Mouse (Mus musculus): ENCODE measurements at regions not wholly inside any gene's neighbourhood (a gene's known extent, or its start where the extent isn't known, plus 50 kb on each side); places are given as distances from the start of the nearest gene placed in this dataset.

DNA sequence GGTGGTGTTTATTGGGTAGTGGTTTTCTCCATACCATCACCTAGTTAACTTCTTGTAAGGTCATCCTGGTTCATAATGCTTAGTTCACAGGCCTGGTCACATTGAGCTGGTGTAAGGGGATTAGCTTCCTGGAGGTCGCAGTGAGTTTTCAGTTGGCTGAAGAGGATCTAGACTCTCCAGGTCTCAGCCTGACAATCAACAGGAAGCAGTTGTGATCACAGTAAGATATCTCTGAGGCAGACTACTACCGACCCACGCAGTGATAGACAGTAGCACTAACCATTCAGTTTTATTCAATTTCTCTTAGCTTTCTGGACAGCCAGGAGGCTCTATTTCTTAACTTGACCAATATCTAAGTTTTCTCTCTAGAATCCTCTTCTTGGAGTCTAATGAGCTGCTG is 108.5 kb upstream of the Prdm1 start:
- ATAC-seq (ENCODE audit: extremely low read depth, insufficient number of reproducible peaks, low FRiP score, poor library complexity, severe bottlenecking) (peak; percentile 91), DNase-seq (ENCODE audit: low spot score) (peak; percentile 3)
- H3K4me1 ChIP-seq (ENCODE audit: insufficient read depth, low read depth, low read length), result peaks cover 28% of the 10 kb centered on the region
- no peaks in the 10 kb centered on the region for H3K27me3 ChIP-seq (ENCODE audit: insufficient read depth, low read length)
- no peak overlapping the region for H3K4me3 ChIP-seq (ENCODE audit: low read depth, low read length)
- H3K36me3 ChIP-seq (replicated peaks), result no peaks in the 10 kb centered on the region
- no peaks in the 10 kb centered on the region for H3K9me3 ChIP-seq (replicated peaks)
- no peak for TF ChIP-seq CTCF (IDR thresholded peaks at IDR 0.05; ENCODE audit: low read depth, low read length)
- no peak for TF ChIP-seq GATA1 (IDR thresholded peaks at IDR 0.05; ENCODE audit: borderline replicate concordance, low read length)
- no peak for TF ChIP-seq POLR2AphosphoS5 (IDR thresholded peaks at IDR 0.05; ENCODE audit: insufficient replicate concordance, low read depth, low read length)
- no peak for TF ChIP-seq GATA2 (IDR thresholded peaks at IDR 0.05; ENCODE audit: borderline replicate concordance, low read depth, low read length)
- TF ChIP-seq TAL1 (conservative IDR thresholded peaks at IDR 0.05; ENCODE audit: low read depth, low read length), result no peak

DNA sequence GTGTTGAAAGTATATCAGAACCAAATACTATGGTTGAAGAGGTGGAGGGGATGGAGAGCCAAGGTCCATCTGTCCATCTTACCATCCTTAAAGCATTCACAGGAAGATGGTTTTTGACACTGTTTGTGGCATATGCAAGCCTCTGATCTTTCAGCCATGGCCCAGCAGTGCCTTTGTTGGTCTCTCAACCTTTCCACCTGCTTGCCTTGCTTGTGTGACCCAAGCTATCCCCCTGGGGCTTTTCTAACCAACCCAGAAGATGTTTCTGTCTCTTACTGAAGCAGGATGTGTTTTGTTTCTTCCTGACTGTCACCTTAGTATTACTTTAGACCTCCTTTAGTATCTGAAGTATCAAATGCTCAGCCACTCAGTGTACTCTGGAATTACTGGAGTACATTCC is 107.8 kb upstream of the Prdm1 start:
- no peaks in the 10 kb centered on the region for H3K36me3 ChIP-seq (replicated peaks)
- ATAC-seq (ENCODE audit: extremely low read depth, insufficient number of reproducible peaks, low FRiP score, poor library complexity, severe bottlenecking), result no peak
- peaks cover 28% of the 10 kb centered on the region for H3K4me1 ChIP-seq (ENCODE audit: insufficient read depth, low read depth, low read length)
- no peaks in the 10 kb centered on the region for H3K27me3 ChIP-seq (ENCODE audit: insufficient read depth, low read length)
- TF ChIP-seq POLR2AphosphoS5 (IDR thresholded peaks at IDR 0.05; ENCODE audit: insufficient replicate concordance, low read depth, low read length) (no peak), CTCF (IDR thresholded peaks at IDR 0.05; ENCODE audit: low read depth, low read length) (no peak)
- no peak overlapping the region for H3K4me3 ChIP-seq (ENCODE audit: low read depth, low read length)
- DNase-seq (ENCODE audit: low spot score), result no peak
- no peaks in the 10 kb centered on the region for H3K9me3 ChIP-seq (replicated peaks)

DNA sequence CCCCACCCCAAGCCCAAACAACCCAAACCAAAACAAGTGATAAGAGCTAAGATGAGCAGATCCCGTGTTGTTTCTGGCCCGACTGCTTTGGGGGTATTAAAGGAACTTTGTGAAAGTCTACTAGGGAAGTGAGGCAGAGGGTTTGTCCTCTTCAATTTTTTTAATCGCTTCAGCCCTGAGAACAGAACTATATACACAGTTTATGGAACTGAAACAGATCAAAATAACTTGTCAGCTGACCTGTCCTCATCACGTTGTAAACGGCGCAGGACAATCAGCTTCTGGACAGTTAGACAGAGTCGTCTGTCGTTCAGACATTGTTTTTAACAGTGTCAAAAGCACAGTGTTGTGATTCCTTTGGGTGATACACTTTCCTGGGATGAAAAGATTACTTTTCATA is 103.3 kb upstream of the Prdm1 start:
- H3K36me3 ChIP-seq (replicated peaks), result no peaks in the 10 kb centered on the region
- ATAC-seq (ENCODE audit: extremely low read depth, insufficient number of reproducible peaks, low FRiP score, poor library complexity, severe bottlenecking) (no peak), DNase-seq (ENCODE audit: low spot score) (no peak)
- TF ChIP-seq TAL1 (conservative IDR thresholded peaks at IDR 0.05; ENCODE audit: low read depth, low read length) (no peak), CTCF (IDR thresholded peaks at IDR 0.05; ENCODE audit: low read depth, low read length) (no peak), GATA2 (IDR thresholded peaks at IDR 0.05; ENCODE audit: borderline replicate concordance, low read depth, low read length) (no peak), POLR2AphosphoS5 (IDR thresholded peaks at IDR 0.05; ENCODE audit: insufficient replicate concordance, low read depth, low read length) (no peak), GATA1 (IDR thresholded peaks at IDR 0.05; ENCODE audit: borderline replicate concordance, low read length) (no peak)
- H3K27me3 ChIP-seq (ENCODE audit: insufficient read depth, low read length), result no peaks in the 10 kb centered on the region
- peaks cover 18% of the 10 kb centered on the region for H3K4me1 ChIP-seq (ENCODE audit: insufficient read depth, low read depth, low read length)
- H3K9me3 ChIP-seq (replicated peaks), result no peaks in the 10 kb centered on the region
- H3K4me3 ChIP-seq (ENCODE audit: low read depth, low read length), result no peak overlapping the region

DNA sequence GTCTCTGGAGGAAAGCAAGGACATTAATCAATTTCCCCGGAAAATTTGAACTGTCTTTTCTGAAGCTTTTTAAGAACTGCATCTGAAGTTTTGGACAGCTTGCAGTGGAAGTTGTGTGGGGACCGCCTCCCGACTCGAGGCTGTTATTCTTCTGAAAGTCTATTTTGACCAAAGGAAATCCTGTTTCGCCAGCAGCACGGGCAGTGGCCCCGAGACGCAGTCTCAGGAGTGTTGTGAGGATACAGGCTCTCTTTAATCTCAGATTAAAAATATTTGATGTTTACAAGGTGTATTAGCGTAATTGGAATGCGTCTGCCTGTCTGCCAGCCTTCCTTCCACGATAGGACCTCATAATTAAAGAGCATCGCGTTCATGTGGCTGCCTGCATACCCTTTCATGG is 102.2 kb upstream of the Prdm1 start:
- Histone ChIP-seq H3K36me3 (replicated peaks) (no peaks in the 10 kb centered on the region), H3K9me3 (replicated peaks) (no peaks in the 10 kb centered on the region), H3K27me3 (ENCODE audit: insufficient read depth, low read length) (no peaks in the 10 kb centered on the region), H3K4me3 (ENCODE audit: low read depth, low read length) (no peak overlapping the region), H3K4me1 (ENCODE audit: insufficient read depth, low read depth, low read length) (peaks cover 10% of the 10 kb centered on the region)
- no peak for TF ChIP-seq POLR2AphosphoS5 (IDR thresholded peaks at IDR 0.05; ENCODE audit: insufficient replicate concordance, low read depth, low read length)
- DNase-seq (ENCODE audit: low spot score) (no peak), ATAC-seq (ENCODE audit: extremely low read depth, insufficient number of reproducible peaks, low FRiP score, poor library complexity, severe bottlenecking) (no peak)

DNA sequence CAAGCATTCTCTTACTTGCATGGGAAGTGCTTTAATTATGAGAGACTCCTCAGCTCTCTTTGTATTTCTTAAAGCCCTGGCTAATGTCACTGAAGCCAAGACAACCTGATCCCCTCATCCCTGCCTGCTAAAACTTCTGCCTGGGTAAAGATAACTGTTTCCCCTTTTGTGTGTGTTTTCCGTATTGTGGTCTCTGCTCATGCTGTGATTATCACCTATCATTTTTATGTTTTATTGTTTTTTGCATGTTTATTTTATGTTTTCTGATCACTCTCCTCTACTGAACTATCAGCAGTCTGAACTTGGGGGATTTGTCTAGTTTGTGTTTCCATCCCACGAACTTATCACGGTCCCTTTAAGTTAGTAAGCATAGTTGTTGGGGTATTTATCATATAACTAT is 100.1 kb upstream of the Prdm1 start:
- no peaks in the 10 kb centered on the region for H3K9me3 ChIP-seq (replicated peaks)
- ATAC-seq (ENCODE audit: extremely low read depth, insufficient number of reproducible peaks, low FRiP score, poor library complexity, severe bottlenecking) (no peak), DNase-seq (ENCODE audit: low spot score) (no peak)
- TF ChIP-seq GATA2 (IDR thresholded peaks at IDR 0.05; ENCODE audit: borderline replicate concordance, low read depth, low read length) (no peak), TAL1 (conservative IDR thresholded peaks at IDR 0.05; ENCODE audit: low read depth, low read length) (no peak), GATA1 (IDR thresholded peaks at IDR 0.05; ENCODE audit: borderline replicate concordance, low read length) (no peak), CTCF (IDR thresholded peaks at IDR 0.05; ENCODE audit: low read depth, low read length) (no peak), POLR2AphosphoS5 (IDR thresholded peaks at IDR 0.05; ENCODE audit: insufficient replicate concordance, low read depth, low read length) (no peak)
- H3K36me3 ChIP-seq (replicated peaks), result no peaks in the 10 kb centered on the region
- no peak overlapping the region for H3K4me3 ChIP-seq (ENCODE audit: low read depth, low read length)
- peaks cover 3% of the 10 kb centered on the region; the same call in 1 of the 2 replicates for H3K4me1 ChIP-seq (ENCODE audit: insufficient read depth, low read depth, low read length)
- H3K27me3 ChIP-seq (ENCODE audit: insufficient read depth, low read length), result no peaks in the 10 kb centered on the region

DNA sequence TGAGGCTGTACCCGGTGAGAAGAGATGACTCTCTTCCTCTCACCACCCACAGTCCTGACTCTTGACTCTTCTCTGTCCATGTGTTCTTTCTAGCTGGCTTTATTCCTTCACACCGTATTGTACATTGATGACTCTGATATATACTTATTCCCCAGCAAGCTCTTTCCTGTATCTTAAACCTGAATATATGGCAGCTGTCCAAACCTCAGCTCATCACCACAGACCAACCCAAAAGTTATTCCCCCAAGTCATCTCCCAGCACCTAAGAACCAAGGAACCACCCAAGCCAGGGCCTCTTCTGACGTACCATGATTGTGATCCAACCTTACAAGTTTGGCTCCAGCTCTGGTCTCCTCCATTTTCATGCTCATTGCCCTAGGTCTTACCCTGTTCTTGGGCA is 99.1 kb upstream of the Prdm1 start:
- Histone ChIP-seq H3K9me3 (replicated peaks) (no peaks in the 10 kb centered on the region), H3K27me3 (ENCODE audit: insufficient read depth, low read length) (no peaks in the 10 kb centered on the region), H3K36me3 (replicated peaks) (no peaks in the 10 kb centered on the region), H3K4me3 (ENCODE audit: low read depth, low read length) (no peak overlapping the region), H3K4me1 (ENCODE audit: insufficient read depth, low read depth, low read length) (peaks cover 3% of the 10 kb centered on the region; the same call in 1 of the 2 replicates)
- TF ChIP-seq POLR2AphosphoS5 (IDR thresholded peaks at IDR 0.05; ENCODE audit: insufficient replicate concordance, low read depth, low read length) (no peak), TAL1 (conservative IDR thresholded peaks at IDR 0.05; ENCODE audit: low read depth, low read length) (no peak), CTCF (IDR thresholded peaks at IDR 0.05; ENCODE audit: low read depth, low read length) (no peak), GATA1 (IDR thresholded peaks at IDR 0.05; ENCODE audit: borderline replicate concordance, low read length) (no peak), GATA2 (IDR thresholded peaks at IDR 0.05; ENCODE audit: borderline replicate concordance, low read depth, low read length) (no peak)
- ATAC-seq (ENCODE audit: extremely low read depth, insufficient number of reproducible peaks, low FRiP score, poor library complexity, severe bottlenecking) (no peak), DNase-seq (ENCODE audit: low spot score) (no peak)

DNA sequence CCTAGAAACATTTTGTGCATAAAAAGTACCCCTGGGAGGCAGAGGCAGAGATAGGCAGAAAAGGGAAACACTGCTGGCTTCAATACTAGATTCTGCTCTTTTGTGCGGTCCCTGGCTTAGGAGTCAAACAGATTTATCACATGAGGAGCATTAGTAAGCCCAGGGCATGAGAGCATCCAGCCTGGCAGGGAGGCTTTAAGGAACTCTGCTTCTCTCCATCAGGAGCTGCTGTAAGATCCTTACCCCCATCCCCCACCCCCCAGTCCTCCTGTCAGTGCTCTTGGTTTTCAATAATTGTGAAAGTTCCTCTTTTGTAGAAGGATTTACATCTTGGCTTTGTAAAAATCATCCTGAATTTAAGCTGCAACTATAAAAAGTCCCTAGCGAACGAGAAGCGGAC is 97.2 kb upstream of the Prdm1 start:
- H3K36me3 ChIP-seq (replicated peaks), result no peaks in the 10 kb centered on the region
- H3K27me3 ChIP-seq (ENCODE audit: insufficient read depth, low read length), result no peaks in the 10 kb centered on the region
- no peak for ATAC-seq (ENCODE audit: extremely low read depth, insufficient number of reproducible peaks, low FRiP score, poor library complexity, severe bottlenecking)
- H3K9me3 ChIP-seq (replicated peaks), result no peaks in the 10 kb centered on the region
- H3K4me3 ChIP-seq (ENCODE audit: low read depth, low read length), result no peak overlapping the region
- TF ChIP-seq TAL1 (conservative IDR thresholded peaks at IDR 0.05; ENCODE audit: low read depth, low read length) (no peak), GATA2 (IDR thresholded peaks at IDR 0.05; ENCODE audit: borderline replicate concordance, low read depth, low read length) (no peak), GATA1 (IDR thresholded peaks at IDR 0.05; ENCODE audit: borderline replicate concordance, low read length) (no peak), POLR2AphosphoS5 (IDR thresholded peaks at IDR 0.05; ENCODE audit: insufficient replicate concordance, low read depth, low read length) (no peak), CTCF (IDR thresholded peaks at IDR 0.05; ENCODE audit: low read depth, low read length) (no peak)
- no peak for DNase-seq (ENCODE audit: low spot score)
- H3K4me1 ChIP-seq (ENCODE audit: insufficient read depth, low read depth, low read length), result peaks cover 3% of the 10 kb centered on the region; the same call in 1 of the 2 replicates
